Mouse (Mus musculus) erythroblast, embryonic 14.5 days (primary cell): Measurements from ENCODE around the gene Sorbs1.

Experiments
- GATA1 ChIP-seq: IDR thresholded peaks from 2 replicates; pipeline ENCODE4 v1.6.1; 2012; ENCODE audit warnings: low read length, inconsistent platforms, mixed read lengths
- TAL1 ChIP-seq: IDR thresholded peaks from 3 replicates; pipeline ENCODE4 v1.6.1; 2012; ENCODE audit warnings: low read length, inconsistent platforms, mixed read lengths

GRCm38 (mm10) chr19:40414798-40415475, 98.6 kb downstream of the Sorbs1 start:
- TF ChIP-seq GATA1 (no peak), TAL1 (no peak)
